Mouse (Mus musculus) cortical plate, adult 2 months (tissue): ENCODE data around the gene Snx20.

Experiments used
- CTCF ChIP-seq: fragments of 200-500 bp; IDR thresholded peaks from 2 replicates; pipeline ENCODE4 v1.5.1; 2011; ENCODE audit warnings: mild to moderate bottlenecking, control low read depth, low read length; ENCODE audit not compliant: insufficient read depth; ENCODE audit errors: extremely low read depth
- POLR2A ChIP-seq: fragments of 200-500 bp; IDR thresholded peaks from 2 replicates; pipeline ENCODE4 v1.6.1; 2011; ENCODE audit warnings: mild to moderate bottlenecking, low read length, control low read depth; ENCODE audit not compliant: insufficient read depth; ENCODE audit errors: extremely low read depth

- no peak for TF ChIP-seq POLR2A
- no peak for TF ChIP-seq CTCF
Measured at GRCm38 (mm10) chr8:88610271-88610670, 25.7 kb downstream of the Snx20 start.
